Mouse (Mus musculus) Muller cell, postnatal 12 days (primary cell): ENCODE measurements around the gene Rps3.

Source experiments
- DNase-seq: peaks from one replicate; pipeline ENCODE4 v3.0.0-alpha.2; 2015; ENCODE audit errors: inconsistent ontology term

The Rps3 gene

GRCm38 (mm10) chr7:99476558-99477114 lies 6.9 kb downstream of the Rps3 start:
- no peak for DNase-seq

- no peak for DNase-seq
These were observed 8.0 kb downstream of the Rps3 start for GRCm38 (mm10) chr7:99475562-99475911.

- DNase-seq = peak; percentile 33
These were observed 8.5 kb downstream of the Rps3 start for GRCm38 (mm10) chr7:99474836-99475561.

- peak; percentile 55 for DNase-seq
These were observed 9.7 kb downstream of the Rps3 start for GRCm38 (mm10) chr7:99473638-99474407.

GRCm38 (mm10) chr7:99471578-99471977 lies 12.0 kb downstream of the Rps3 start:
- no peak for DNase-seq

GRCm38 (mm10) chr7:99469680-99470405 lies 13.7 kb downstream of the Rps3 start:
- DNase-seq = no peak

GRCm38 (mm10) chr7:99468283-99469132 lies 15.0 kb downstream of the Rps3 start:
- DNase-seq = peak; percentile 67

GRCm38 (mm10) chr7:99467916-99468282 lies 15.6 kb downstream of the Rps3 start:
- no peak for DNase-seq

GRCm38 (mm10) chr7:99465811-99466210 lies 17.7 kb downstream of the Rps3 start, which contains the start of gene Klhl35:
Klhl35 (plus strand) TSS chr7:99466004.
- DNase-seq = peak; percentile 56

GRCm38 (mm10) chr7:99463120-99463519 lies 20.4 kb downstream of the Rps3 start:
- no peak for DNase-seq

GRCm38 (mm10) chr7:99459888-99460652 lies 23.5 kb downstream of the Rps3 start:
- no peak for DNase-seq

GRCm38 (mm10) chr7:99458849-99459248 lies 24.7 kb downstream of the Rps3 start:
- DNase-seq = no peak

- no peak for DNase-seq
These were observed 29.5 kb downstream of the Rps3 start for GRCm38 (mm10) chr7:99454044-99454443.

- no peak for DNase-seq
These were observed 30.7 kb downstream of the Rps3 start for GRCm38 (mm10) chr7:99452859-99453258.

- peak; percentile 87 for DNase-seq
These were observed 32.8 kb downstream of the Rps3 start for GRCm38 (mm10) chr7:99450703-99451102.

GRCm38 (mm10) chr7:99449751-99450150 lies 33.8 kb downstream of the Rps3 start:
- no peak for DNase-seq

- DNase-seq = no peak
These were observed 34.5 kb downstream of the Rps3 start for GRCm38 (mm10) chr7:99449063-99449462.

GRCm38 (mm10) chr7:99448619-99449018 lies 34.9 kb downstream of the Rps3 start:
- DNase-seq = no peak

GRCm38 (mm10) chr7:99447323-99447722 lies 36.2 kb downstream of the Rps3 start:
- no peak for DNase-seq

GRCm38 (mm10) chr7:99445833-99446232 lies 37.7 kb downstream of the Rps3 start:
- DNase-seq = no peak
